Mouse (Mus musculus): ENCODE results near the gene Mpg.

DNA sequence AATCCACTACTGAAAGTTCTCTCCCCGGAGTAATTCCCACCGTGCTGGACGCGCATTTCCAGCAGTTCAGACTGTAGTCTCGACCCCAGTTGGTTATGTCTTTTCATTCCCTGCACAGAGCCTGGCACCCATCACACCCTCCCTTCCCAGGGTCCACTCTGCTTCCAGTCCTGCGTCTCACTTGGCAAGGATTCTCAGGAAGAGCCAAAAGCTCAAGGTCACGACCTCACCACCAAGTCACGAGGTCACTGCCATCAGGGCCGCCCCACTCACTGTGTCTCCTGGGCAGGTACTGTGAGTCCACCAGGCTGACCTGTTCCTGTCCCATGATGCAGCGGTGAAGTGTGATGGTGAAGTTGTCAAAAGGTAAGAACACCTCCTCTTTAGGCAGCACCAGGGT is 32.2 kb upstream of the Mpg start:
- no peak for TF ChIP-seq CTCF (IDR thresholded peaks at IDR 0.05; ENCODE audit: borderline replicate concordance, insufficient read depth, low read depth, low read length)
- no peak for TF ChIP-seq POLR2A (IDR thresholded peaks at IDR 0.05; ENCODE audit: borderline replicate concordance, insufficient read depth, low read length)
